Mouse (Mus musculus): ENCODE results near the gene Ndc1. TPM values are rescaled to one million over a fixed set of nuclear protein-coding genes. Genes with fewer than 3 reads are reported as not detected.

The Ndc1 gene
- 18.4 and 20.0 TPM in 2 replicates for polyA plus RNA-seq (2015; fragmentation: Nextera tagmentation; extraction: Ambion mirVana)

DNA sequence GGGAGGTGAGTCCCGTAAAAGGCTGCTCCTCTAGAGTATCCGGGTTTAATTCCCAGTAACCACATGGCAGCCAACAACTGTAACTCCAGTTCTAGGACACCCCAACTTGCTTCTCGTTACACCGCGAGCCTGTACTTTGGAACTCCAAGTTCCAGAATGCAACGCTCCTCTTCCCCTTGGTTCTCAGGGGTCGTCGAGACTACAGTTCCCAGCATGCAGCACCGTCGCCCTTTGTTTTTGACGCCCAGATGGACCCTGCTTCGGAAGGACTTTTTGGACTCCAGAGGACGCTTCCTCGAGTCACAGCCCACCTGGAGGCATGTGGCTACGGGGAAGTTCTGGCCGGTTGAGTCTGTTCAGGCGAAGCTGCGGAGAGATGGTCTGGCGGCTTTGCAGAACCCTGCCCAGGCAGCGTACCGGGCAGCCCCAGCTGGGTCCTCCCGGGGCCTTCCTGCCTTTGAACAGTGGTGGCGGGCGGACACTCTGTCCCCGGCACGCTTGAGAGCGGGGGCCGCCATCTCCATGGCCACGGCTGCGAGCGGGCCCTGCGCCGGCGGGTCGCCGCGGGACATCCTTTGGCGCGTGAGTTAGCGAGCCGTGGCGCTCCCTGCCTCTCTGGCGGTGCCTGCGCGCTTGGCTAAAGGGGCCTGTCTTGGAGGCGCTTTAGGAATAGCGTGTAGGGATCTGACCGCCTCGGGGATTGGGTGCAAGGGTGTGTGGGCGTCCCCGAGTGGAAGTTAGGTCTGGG is at the start of gene Ndc1:
Gene Ndc1, plus strand, starts transcription at position 218 of the 748 bp plus-strand sequence.
- Histone ChIP-seq H3K36me3 (replicated peaks) (no peaks in the 10 kb centered on the region), H3K4me2 (peak within 1 kb of the TSS; percentile 64), H3K4me3 (peak within 1 kb of the TSS; percentile 72), H3K9me3 (no peaks in the 10 kb centered on the region), H3K9ac (peak within 1 kb of the TSS; percentile 74), H3K27ac (peak within 1 kb of the TSS; percentile 89), H3K27me3 (replicated peaks) (no peaks in the 10 kb centered on the region), H3K4me1 (peaks cover 12% of the 10 kb centered on the region)
- WGBS: under 1% methylated on average over 51 of the region's 51 CpGs
- ATAC-seq (replicated peaks): peak; percentile 98

DNA sequence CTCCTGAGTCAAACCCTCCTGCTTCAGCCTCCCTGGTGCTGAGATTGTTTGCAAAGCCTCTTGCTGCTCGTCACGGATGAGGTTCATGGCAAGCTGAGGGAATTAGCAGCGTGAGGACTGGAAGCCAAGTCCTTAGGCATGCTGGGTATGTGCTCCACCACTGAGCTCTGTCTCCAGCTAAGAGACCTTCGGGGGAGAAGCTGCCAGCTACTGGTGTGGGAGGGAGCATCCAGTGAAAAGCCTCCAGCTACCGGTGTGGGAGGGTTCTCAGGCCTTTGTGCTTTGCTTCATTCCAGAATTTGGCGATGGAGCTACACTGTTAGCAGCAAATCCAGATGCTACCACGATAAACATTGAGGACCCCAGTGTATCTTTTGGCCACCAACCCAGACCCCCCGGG is 48.9 kb upstream of the Ndc1 start:
- H3K36me3 ChIP-seq (replicated peaks): peaks cover 25% of the 10 kb centered on the region
- no peak overlapping the region for H3K4me3 ChIP-seq
- no peaks in the 10 kb centered on the region for H3K27me3 ChIP-seq (replicated peaks)
- H3K4me2 ChIP-seq: no peak overlapping the region
- no peak overlapping the region for H3K9ac ChIP-seq
- 81% methylated on average over 8 of the region's 8 CpGs for WGBS
- no peak overlapping the region for H3K27ac ChIP-seq
- no peaks in the 10 kb centered on the region for H3K9me3 ChIP-seq
- no peak for ATAC-seq (replicated peaks)
- peaks cover 8% of the 10 kb centered on the region for H3K4me1 ChIP-seq

- WGBS: 78% methylated on average over 2 of the region's 2 CpGs
- H3K9ac ChIP-seq: no peak overlapping the region
- no peak overlapping the region for H3K27ac ChIP-seq
- H3K36me3 ChIP-seq (replicated peaks): peaks cover 25% of the 10 kb centered on the region
- H3K9me3 ChIP-seq: no peaks in the 10 kb centered on the region
- ATAC-seq (replicated peaks): no peak
- H3K4me2 ChIP-seq: no peak overlapping the region
- H3K27me3 ChIP-seq (replicated peaks): no peaks in the 10 kb centered on the region
- no peaks in the 10 kb centered on the region for H3K4me1 ChIP-seq
- H3K4me3 ChIP-seq: no peak overlapping the region
These were observed 46.5 kb upstream of the Ndc1 start for GRCm38 (mm10) chr4:107321041-107321440.

GRCm38 (mm10) chr4:107323113-107323512 is 44.5 kb upstream of the Ndc1 start:
- H3K27me3 ChIP-seq (replicated peaks): no peaks in the 10 kb centered on the region
- WGBS: 92% methylated on average over 2 of the region's 2 CpGs
- H3K4me1 ChIP-seq: no peaks in the 10 kb centered on the region
- H3K27ac ChIP-seq: no peak overlapping the region
- peaks cover 19% of the 10 kb centered on the region for H3K36me3 ChIP-seq (replicated peaks)
- H3K4me3 ChIP-seq: no peak overlapping the region
- no peak for ATAC-seq (replicated peaks)
- H3K4me2 ChIP-seq: no peak overlapping the region
- H3K9ac ChIP-seq: no peak overlapping the region
- H3K9me3 ChIP-seq: no peaks in the 10 kb centered on the region

DNA sequence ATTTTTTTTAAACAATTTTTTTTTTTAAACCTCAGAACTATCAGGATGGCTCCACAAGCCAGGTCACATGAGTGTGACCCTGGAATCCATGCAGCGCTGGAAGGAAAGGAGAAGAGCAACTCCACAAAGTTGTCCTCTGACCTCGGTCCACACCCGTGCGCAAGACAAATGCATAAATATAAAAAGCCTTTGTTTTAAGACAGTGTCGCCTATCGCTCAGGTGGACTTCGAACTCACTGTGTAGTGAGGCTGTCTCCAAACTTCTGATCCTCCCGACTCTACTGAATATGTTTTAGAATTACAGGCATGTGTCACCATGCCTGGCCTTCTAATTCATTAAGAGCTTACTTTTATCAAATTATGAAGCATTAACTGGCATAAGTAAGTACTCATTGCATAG is 39.1 kb upstream of the Ndc1 start:
- WGBS: 96% methylated on average over 8 of the region's 8 CpGs
- ATAC-seq (replicated peaks): no peak
- H3K27me3 ChIP-seq (replicated peaks): no peaks in the 10 kb centered on the region

DNA sequence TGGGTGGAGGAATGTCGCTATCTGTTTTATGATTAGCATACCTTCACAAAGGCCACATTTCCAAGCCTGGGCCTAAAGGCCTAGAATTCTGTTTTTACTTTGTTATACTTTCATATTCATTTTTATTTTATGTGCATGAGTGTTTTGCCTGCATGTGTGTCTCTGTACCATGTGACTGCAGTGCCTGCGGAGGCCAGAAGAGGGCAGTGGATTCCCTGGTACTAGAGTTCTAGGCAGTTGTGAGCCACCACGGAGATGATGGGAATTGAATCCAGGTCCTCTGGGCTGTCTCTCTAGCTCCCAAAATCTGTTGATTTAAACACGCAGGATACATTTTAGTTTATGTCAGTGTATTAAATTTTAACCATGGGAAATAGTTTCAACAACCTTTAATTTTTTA is 34.1 kb upstream of the Ndc1 start:
- no peak overlapping the region for H3K4me3 ChIP-seq
- 88% methylated on average over 4 of the region's 4 CpGs for WGBS
- H3K9ac ChIP-seq: no peak overlapping the region
- H3K4me1 ChIP-seq: no peaks in the 10 kb centered on the region
- H3K27me3 ChIP-seq (replicated peaks): no peaks in the 10 kb centered on the region
- no peak for ATAC-seq (replicated peaks)
- H3K36me3 ChIP-seq (replicated peaks): no peaks in the 10 kb centered on the region
- H3K4me2 ChIP-seq: no peak overlapping the region
- no peaks in the 10 kb centered on the region for H3K9me3 ChIP-seq
- no peak overlapping the region for H3K27ac ChIP-seq

More for the DNA sequence above, 39.1 kb upstream of the Ndc1 start:
- Histone ChIP-seq H3K27ac (no peak overlapping the region), H3K4me1 (no peaks in the 10 kb centered on the region), H3K9me3 (no peaks in the 10 kb centered on the region), H3K36me3 (replicated peaks) (peaks cover under 1% of the 10 kb centered on the region), H3K4me2 (no peak overlapping the region), H3K4me3 (no peak overlapping the region), H3K9ac (no peak overlapping the region)

DNA sequence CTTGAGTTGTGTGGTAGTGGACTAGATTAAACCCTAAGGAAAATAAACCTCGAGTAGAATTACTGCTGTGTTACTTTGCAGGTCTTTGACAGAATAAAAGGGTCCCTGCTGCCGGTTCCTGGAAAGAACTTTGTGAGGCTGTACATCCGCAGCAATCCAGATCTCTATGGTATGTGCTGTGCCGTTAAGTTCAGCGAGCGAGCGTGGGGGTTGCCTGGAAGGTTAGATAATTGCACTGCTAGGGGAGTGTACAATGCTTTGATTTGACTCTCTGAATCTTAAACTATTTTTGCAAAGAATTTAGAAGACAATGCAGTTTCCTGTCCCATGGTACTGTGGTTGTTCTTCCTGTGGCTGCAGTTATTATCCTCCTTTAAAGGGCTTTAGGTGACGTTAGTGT is 31.2 kb upstream of the Ndc1 start:
- Histone ChIP-seq H3K4me2 (no peak overlapping the region), H3K4me1 (no peaks in the 10 kb centered on the region), H3K27me3 (replicated peaks) (no peaks in the 10 kb centered on the region), H3K4me3 (no peak overlapping the region), H3K9me3 (no peaks in the 10 kb centered on the region), H3K27ac (no peak overlapping the region), H3K9ac (no peak overlapping the region), H3K36me3 (replicated peaks) (no peaks in the 10 kb centered on the region)
- 81% methylated on average over 8 of the region's 8 CpGs for WGBS
- ATAC-seq (replicated peaks): no peak

- Histone ChIP-seq H3K9ac (no peak overlapping the region), H3K9me3 (no peaks in the 10 kb centered on the region)
- ATAC-seq (replicated peaks): no peak
These were observed 30.1 kb upstream of the Ndc1 start for GRCm38 (mm10) chr4:107337455-107337854.

DNA sequence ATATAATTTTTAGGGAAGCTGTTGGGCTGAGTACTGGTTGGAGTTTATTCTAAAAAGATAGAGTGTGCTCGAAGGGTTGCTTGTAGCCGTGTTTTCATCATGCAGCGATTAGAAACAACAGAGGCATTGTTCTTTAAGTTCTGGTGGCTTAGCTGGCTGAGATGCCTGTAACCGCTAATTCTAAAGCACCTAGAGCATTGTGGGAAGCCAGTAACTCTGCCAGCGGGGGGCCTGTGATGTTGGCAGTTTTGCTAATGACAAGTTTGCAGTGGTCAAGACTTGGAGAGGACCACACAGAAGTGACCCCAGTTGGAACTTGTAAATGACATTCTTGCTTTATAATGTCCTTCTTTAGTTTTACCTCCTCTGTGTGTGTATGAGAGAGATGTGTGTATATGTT is 26.2 kb upstream of the Ndc1 start:
- no peaks in the 10 kb centered on the region for H3K9me3 ChIP-seq
- no peak overlapping the region for H3K9ac ChIP-seq
- no peak overlapping the region for H3K4me3 ChIP-seq
- H3K4me2 ChIP-seq: no peak overlapping the region
- no peaks in the 10 kb centered on the region for H3K4me1 ChIP-seq
- WGBS: 41% methylated on average over 5 of the region's 5 CpGs
- H3K36me3 ChIP-seq (replicated peaks): no peaks in the 10 kb centered on the region
- H3K27ac ChIP-seq: 0 out of 2 replicates have a peak overlapping the region, but pooled peaks have one; percentile 1
- no peaks in the 10 kb centered on the region for H3K27me3 ChIP-seq (replicated peaks)
- ATAC-seq (replicated peaks): no peak

More at GRCm38 (mm10) chr4:107337455-107337854, 30.1 kb upstream of the Ndc1 start:
- H3K36me3 ChIP-seq (replicated peaks): no peaks in the 10 kb centered on the region
- no peak overlapping the region for H3K4me2 ChIP-seq
- no peak overlapping the region for H3K4me3 ChIP-seq
- H3K27me3 ChIP-seq (replicated peaks): no peaks in the 10 kb centered on the region
- H3K4me1 ChIP-seq: no peaks in the 10 kb centered on the region
- WGBS: 89% methylated on average over 5 of the region's 5 CpGs
- no peak overlapping the region for H3K27ac ChIP-seq

DNA sequence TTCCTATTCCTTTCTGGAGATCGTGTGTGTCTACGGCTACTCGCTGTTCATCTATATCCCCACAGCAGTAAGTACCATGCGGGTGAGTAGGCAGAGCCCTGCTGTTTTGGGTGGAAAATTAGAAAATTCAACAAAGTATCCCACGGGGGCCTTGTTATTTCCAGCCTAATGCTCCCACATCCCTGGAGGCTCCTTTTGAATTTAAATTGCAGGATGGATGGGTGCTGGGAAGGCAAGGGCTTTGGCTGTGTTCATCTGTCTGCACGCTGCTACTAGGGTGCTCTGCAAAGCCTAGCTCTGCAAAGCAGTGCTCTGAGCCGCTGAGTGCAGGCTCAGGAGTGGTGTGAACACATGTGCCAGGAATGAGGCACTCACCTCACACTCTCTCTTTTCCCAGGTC is 23.0 kb upstream of the Ndc1 start:
- no peak for ATAC-seq (replicated peaks)
- WGBS: 73% methylated on average over 7 of the region's 7 CpGs
- Histone ChIP-seq H3K4me2 (no peak overlapping the region), H3K9ac (no peak overlapping the region), H3K27ac (no peak overlapping the region), H3K27me3 (replicated peaks) (no peaks in the 10 kb centered on the region), H3K4me3 (no peak overlapping the region), H3K4me1 (peaks cover 5% of the 10 kb centered on the region), H3K36me3 (replicated peaks) (no peaks in the 10 kb centered on the region), H3K9me3 (no peaks in the 10 kb centered on the region)

DNA sequence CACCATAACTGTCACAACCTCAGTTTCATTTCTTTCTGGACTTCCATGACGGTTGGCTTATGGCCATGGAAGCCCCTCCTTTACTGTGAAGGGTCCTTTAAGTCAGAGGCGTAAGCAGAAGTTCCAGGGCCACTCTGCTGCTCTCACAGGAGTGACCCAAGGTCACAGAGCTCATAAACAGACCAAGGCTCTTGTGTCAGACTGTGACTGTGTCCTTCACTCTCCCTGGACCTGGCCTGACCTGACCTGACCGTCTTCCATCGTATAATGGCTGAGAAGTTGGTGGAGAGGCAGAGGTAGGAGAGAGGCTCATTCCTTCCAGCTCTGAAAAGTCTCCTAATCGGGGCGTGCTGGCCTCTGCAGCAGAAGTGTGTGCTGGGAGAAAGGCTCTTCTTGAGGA is 20.4 kb upstream of the Ndc1 start:
- Histone ChIP-seq H3K4me3 (no peak overlapping the region), H3K36me3 (replicated peaks) (0 out of 2 replicates have a peak, but pooled peaks cover 3% of the 10 kb centered on the region), H3K4me1 (peaks cover 5% of the 10 kb centered on the region), H3K27me3 (replicated peaks) (no peaks in the 10 kb centered on the region), H3K27ac (no peak overlapping the region), H3K4me2 (no peak overlapping the region), H3K9ac (no peak overlapping the region), H3K9me3 (no peaks in the 10 kb centered on the region)
- WGBS: 83% methylated on average over 6 of the region's 6 CpGs
- ATAC-seq (replicated peaks): no peak

DNA sequence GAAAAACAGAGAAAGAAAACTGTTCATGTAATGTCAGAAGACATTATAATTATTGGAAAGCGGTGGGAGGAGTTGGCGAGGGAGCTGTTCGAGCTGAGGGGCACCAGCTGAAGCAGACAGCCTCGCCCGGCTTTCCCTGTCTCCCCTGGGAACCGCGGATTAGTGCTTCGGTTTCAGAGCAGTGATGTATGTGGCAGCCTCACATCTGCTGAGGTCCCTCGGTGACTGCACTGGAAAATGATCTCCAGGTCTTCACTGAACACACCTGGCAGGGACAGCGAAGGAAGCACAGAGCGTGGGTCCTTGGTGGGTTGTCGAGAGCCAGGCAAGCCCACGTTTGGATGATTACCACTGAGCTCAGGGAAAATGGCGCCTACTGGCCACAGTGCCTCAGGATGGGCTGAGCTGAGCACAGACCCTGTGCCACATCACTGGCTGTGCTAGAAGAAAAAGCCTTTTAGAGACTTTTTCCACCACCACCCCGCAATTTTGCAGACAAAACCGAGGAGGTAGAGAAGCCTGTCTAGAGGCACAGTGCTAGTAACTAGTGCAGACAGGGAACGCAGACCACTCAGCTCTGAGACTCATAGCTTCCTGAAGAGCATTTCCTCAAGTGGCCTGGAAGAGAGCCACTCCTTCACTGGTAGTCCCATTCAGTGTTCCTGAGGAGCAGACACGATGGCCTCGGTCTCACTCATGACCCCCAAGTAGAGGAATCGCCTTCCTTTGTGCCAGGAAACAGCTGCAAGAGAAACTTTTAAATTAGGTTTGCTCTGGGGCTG is 18.9 kb upstream of the Ndc1 start:
- 0 out of 2 replicates have a peak, but pooled peaks cover 3% of the 10 kb centered on the region for H3K36me3 ChIP-seq (replicated peaks)
- H3K27ac ChIP-seq: 0 out of 2 replicates have a peak overlapping the region, but pooled peaks have one; percentile 26
- no peak overlapping the region for H3K4me3 ChIP-seq
- no peak overlapping the region for H3K4me2 ChIP-seq
- no peak overlapping the region for H3K9ac ChIP-seq
- WGBS: 54% methylated on average over 20 of the region's 20 CpGs
- H3K27me3 ChIP-seq (replicated peaks): no peaks in the 10 kb centered on the region
- no peak; the same call in 1 of the 2 replicates for ATAC-seq (replicated peaks)
- peaks cover 5% of the 10 kb centered on the region for H3K4me1 ChIP-seq
- H3K9me3 ChIP-seq: no peaks in the 10 kb centered on the region

Measured in midbrain, embryonic 15.5 days (tissue).